Mouse (Mus musculus): ENCODE data around the gene Ciao2a.

DNA sequence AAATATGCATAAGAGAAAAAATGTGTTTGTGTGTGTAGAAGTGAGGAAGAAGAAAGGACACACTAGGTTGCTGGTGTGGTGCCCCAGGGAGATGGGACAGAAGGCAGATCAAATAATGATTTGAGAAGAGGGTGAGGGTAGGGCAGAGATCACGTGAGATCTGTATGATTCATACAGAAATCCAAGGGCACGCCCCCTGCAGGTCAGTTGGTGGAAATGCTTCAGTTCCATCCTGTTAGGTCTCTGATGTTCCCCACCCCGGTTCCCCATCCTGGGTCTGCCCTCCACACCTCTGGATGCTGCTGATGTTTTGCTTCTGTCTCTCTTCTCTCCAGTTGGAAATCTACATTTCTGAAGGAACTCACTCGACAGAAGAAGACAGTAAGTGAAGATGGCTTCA, 9.6 kb downstream of the Ciao2a start:
- peak; percentile 52; the same call in 1 of the 2 replicates for TF ChIP-seq CTCF (IDR thresholded peaks at IDR 0.05; ENCODE audit: extremely low read depth, insufficient read length, insufficient replicate concordance, low read depth, low read length)
- no peak for TF ChIP-seq POLR2A (IDR thresholded peaks at IDR 0.05; ENCODE audit: low read depth, low read length)

Data from small intestine, adult 2 months (tissue).